Mouse (Mus musculus) stomach, embryonic 14.5 days (tissue): ENCODE data around the gene Olfr585. TPM values are rescaled to one million over a fixed set of nuclear protein-coding genes. Genes with fewer than 3 reads are reported as not detected.

Experiments used
- ATAC-seq: fragments of 200-750 bp; cut with Nextera tagmentation; 2 replicates; pipeline ENCODE4 v1.8.0; 2017; ENCODE audit warnings: low read depth, moderate TSS enrichment; ENCODE audit not compliant: insufficient number of reproducible peaks, insufficient read depth, low FRiP score
- H3K27ac ChIP-seq: fragments of 300-500 bp; sonication (generic); 2 replicates; pipeline ENCODE4 v1.5.1; 2014; ENCODE audit warnings: mild to moderate bottlenecking, low read length, moderate library complexity, mixed read lengths
- H3K27me3 ChIP-seq: fragments of 300-500 bp; sonication (generic); 2 replicates; pipeline ENCODE4 v1.6.1; 2014; ENCODE audit warnings: low read length, control low read depth, mixed read lengths; ENCODE audit not compliant: control insufficient read depth, insufficient read depth
- H3K36me3 ChIP-seq: fragments of 300-500 bp; sonication (generic); 2 replicates; pipeline ENCODE4 v1.6.1; 2014; ENCODE audit warnings: mild to moderate bottlenecking, control low read depth, low read length, moderate library complexity, mixed read lengths; ENCODE audit not compliant: control insufficient read depth, insufficient read depth
- H3K4me1 ChIP-seq: fragments of 300-500 bp; sonication (generic); 2 replicates; pipeline ENCODE4 v1.6.1; 2014; ENCODE audit warnings: low read length, control low read depth, mixed read lengths; ENCODE audit not compliant: control insufficient read depth, insufficient read depth
- H3K4me2 ChIP-seq: fragments of 300-500 bp; sonication (generic); replicated peaks from 2 replicates; pipeline ENCODE4 v1.6.1; 2014; ENCODE audit warnings: low read depth, low read length, control low read depth
- H3K4me3 ChIP-seq: fragments of 300-500 bp; sonication (generic); 2 replicates; pipeline ENCODE4 v1.5.1; 2014; ENCODE audit warnings: low read depth, low read length, control low read depth
- H3K9ac ChIP-seq: fragments of 300-500 bp; sonication (generic); replicated peaks from 2 replicates; pipeline ENCODE4 v1.6.1; 2014; ENCODE audit warnings: low read depth, mild to moderate bottlenecking, control low read depth, low read length, moderate library complexity, mixed read lengths
- H3K9me3 ChIP-seq: fragments of 300-500 bp; sonication (generic); 2 replicates; pipeline ENCODE4 v1.6.1; 2016; ENCODE audit warnings: low read depth, low read length, control low read depth; ENCODE audit not compliant: control insufficient read depth
- WGBS: fragments of 180-500 bp; shearing (Covaris S2); extraction: QIAGEN DNeasy Blood & Tissue Kit; methylation state at CpG from one replicate; pipeline ENCODE4 v1.1.7; 2014; 5-methylcytosine and 5-hydroxymethylcytosine counted together
- polyA plus RNA-seq: library from polyadenylated mRNA; unstranded; fragments of >200 nt; fragmentation: Nextera tagmentation; extraction: Ambion mirVana; gene quantifications from 2 replicates; pipeline ENCODE4 v1.2.1, GENCODE M21; 2014

Olfr585 gene
- polyA plus RNA-seq: not detected in 2 replicates

DNA sequence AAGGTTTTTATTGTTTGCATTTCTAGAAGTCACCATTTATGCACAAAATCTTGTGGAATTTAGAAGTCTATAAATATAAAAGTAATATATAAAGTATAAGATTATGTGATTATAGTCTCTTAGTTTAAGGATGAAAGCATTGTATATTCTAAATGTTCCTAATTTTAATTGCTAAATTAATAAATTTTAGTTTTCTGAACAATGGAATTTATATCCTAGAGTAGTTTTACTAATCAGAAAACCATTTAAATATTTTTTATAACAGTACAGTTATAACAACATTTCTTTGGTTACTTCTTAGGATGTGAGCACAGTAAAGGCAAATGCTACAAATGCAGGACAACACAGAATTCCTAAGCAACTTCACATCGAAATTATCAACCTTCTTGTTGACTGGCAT, at the start of gene Olfr585:
Gene Olfr585, plus strand, starts transcription at position 301 of the 400 bp plus-strand sequence.
- no peak within 1 kb of the TSS for H3K4me3 ChIP-seq
- H3K9me3 ChIP-seq: no peaks in the 10 kb centered on the region
- no peaks in the 10 kb centered on the region for H3K4me1 ChIP-seq
- H3K9ac ChIP-seq: no peak within 1 kb of the TSS
- ATAC-seq: no peak
- no peak within 1 kb of the TSS for H3K4me2 ChIP-seq
- WGBS: 90% methylated on average over 1 of the region's 1 CpGs
- H3K27me3 ChIP-seq: no peaks in the 10 kb centered on the region
- no peak within 1 kb of the TSS for H3K27ac ChIP-seq
- H3K36me3 ChIP-seq: no peaks in the 10 kb centered on the region

- ATAC-seq: no peak
- no peaks in the 10 kb centered on the region for H3K9me3 ChIP-seq
- no peaks in the 10 kb centered on the region for H3K27me3 ChIP-seq
- no peak within 1 kb of the TSS for H3K4me2 ChIP-seq
- WGBS: 87% methylated on average over 1 of the region's 1 CpGs
- no peak within 1 kb of the TSS for H3K27ac ChIP-seq
- no peaks in the 10 kb centered on the region for H3K4me1 ChIP-seq
- no peak within 1 kb of the TSS for H3K4me3 ChIP-seq
- H3K9ac ChIP-seq: no peak within 1 kb of the TSS
- no peaks in the 10 kb centered on the region for H3K36me3 ChIP-seq
These were observed 46.5 kb upstream of the Olfr585 start, which contains the start of gene Olfr583 for GRCm38 (mm10) chr7:103051000-103051399. Gene Olfr583, plus strand, starts transcription at chr7:103051300.

DNA sequence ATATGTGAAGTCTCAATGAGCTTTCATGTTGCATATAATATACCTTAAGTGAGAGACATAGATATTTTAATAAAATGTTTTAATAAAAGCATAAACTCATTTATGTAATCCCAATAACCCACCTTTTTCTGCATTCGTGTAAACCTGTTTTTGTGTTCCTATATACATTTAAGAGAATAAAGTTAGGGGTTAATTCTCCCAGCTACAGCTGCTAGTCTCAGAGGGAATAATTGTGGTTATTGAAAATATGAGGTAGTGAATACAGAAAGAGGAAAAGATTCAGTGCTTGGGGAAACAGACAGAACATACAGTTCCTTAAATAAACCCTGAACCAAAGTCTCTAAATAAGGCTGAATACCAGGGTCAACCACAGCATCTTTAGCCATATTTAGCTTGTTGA, 15.9 kb upstream of the Olfr585 start, which contains the start of gene Olfr584:
Gene Olfr584, plus strand, starts transcription at position 301 of the 400 bp plus-strand sequence.
- Histone ChIP-seq H3K9me3 (peaks cover 3% of the 10 kb centered on the region; the same call in 1 of the 2 replicates), H3K4me1 (no peaks in the 10 kb centered on the region), H3K4me2 (no peak within 1 kb of the TSS), H3K9ac (no peak within 1 kb of the TSS), H3K4me3 (no peak within 1 kb of the TSS), H3K27ac (no peak within 1 kb of the TSS), H3K27me3 (no peaks in the 10 kb centered on the region), H3K36me3 (no peaks in the 10 kb centered on the region)
- no peak for ATAC-seq
- 86% methylated on average over 1 of the region's 1 CpGs for WGBS

- no peak overlapping the region for H3K9ac ChIP-seq
- H3K36me3 ChIP-seq: no peaks in the 10 kb centered on the region
- WGBS: 37% methylated on average over 3 of the region's 3 CpGs
- no peaks in the 10 kb centered on the region for H3K27me3 ChIP-seq
- H3K4me1 ChIP-seq: no peaks in the 10 kb centered on the region
- no peak overlapping the region for H3K27ac ChIP-seq
- no peak overlapping the region for H3K4me2 ChIP-seq
- no peaks in the 10 kb centered on the region for H3K9me3 ChIP-seq
- H3K4me3 ChIP-seq: no peak overlapping the region
- no peak for ATAC-seq
These were observed 21.9 kb downstream of the Olfr585 start for GRCm38 (mm10) chr7:103119406-103119805.

DNA sequence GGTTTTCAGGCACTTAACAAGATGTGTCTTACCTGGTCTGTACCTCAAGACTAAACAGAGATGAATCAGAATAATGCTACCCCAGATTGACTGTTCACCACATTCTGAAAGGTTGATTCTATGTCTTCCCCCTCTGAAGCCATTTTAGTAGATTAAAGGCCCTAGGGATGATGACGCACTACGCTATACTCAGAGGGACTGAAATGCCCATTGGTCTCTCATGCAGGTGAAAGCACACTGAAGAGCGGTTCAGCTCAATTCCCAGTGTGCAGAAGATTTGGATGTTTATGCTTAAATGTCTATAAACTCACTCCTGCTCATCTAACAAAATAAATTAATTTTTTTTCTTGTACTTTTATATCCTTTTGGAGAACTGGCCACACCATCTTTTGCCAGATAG, 28.0 kb downstream of the Olfr585 start, which contains the start of gene Olfr586:
Gene Olfr586, minus strand, starts transcription at position 101 of the 400 bp plus-strand sequence.
- H3K4me2 ChIP-seq: no peak within 1 kb of the TSS
- WGBS: 82% methylated on average over 3 of the region's 3 CpGs
- no peaks in the 10 kb centered on the region for H3K36me3 ChIP-seq
- H3K9me3 ChIP-seq: no peaks in the 10 kb centered on the region
- H3K4me1 ChIP-seq: no peaks in the 10 kb centered on the region
- H3K27ac ChIP-seq: no peak within 1 kb of the TSS
- no peak within 1 kb of the TSS for H3K4me3 ChIP-seq
- no peak for ATAC-seq
- no peak within 1 kb of the TSS for H3K9ac ChIP-seq
- no peaks in the 10 kb centered on the region for H3K27me3 ChIP-seq

- WGBS: 76% methylated on average over 1 of the region's 1 CpGs
- Histone ChIP-seq H3K27me3 (no peaks in the 10 kb centered on the region), H3K4me3 (no peak within 1 kb of the TSS), H3K27ac (no peak within 1 kb of the TSS), H3K4me1 (no peaks in the 10 kb centered on the region), H3K36me3 (no peaks in the 10 kb centered on the region), H3K4me2 (no peak within 1 kb of the TSS), H3K9ac (no peak within 1 kb of the TSS), H3K9me3 (no peaks in the 10 kb centered on the region)
- no peak for ATAC-seq
These were observed 43.1 kb downstream of the Olfr585 start, which contains the start of gene Olfr588-ps1 for GRCm38 (mm10) chr7:103140579-103140978. Gene Olfr588-ps1, plus strand, starts transcription at chr7:103140879.

Other genes starting within 250 kb of the Olfr585 start
- not detected in 2 replicates for gene Olfr566, start 239.0 kb upstream of the Olfr585 start, polyA plus RNA-seq
- gene Olfr568, start 220.6 kb upstream of the Olfr585 start, polyA plus RNA-seq: not detected in 2 replicates
- gene Olfr569, start 206.8 kb upstream of the Olfr585 start, polyA plus RNA-seq: not detected in 2 replicates
- gene Olfr570, start 203.1 kb upstream of the Olfr585 start, polyA plus RNA-seq: not detected in 2 replicates
- not detected in 2 replicates for gene Olfr571, start 180.2 kb upstream of the Olfr585 start, polyA plus RNA-seq
- not detected in 2 replicates for gene Olfr572, start 173.3 kb upstream of the Olfr585 start, polyA plus RNA-seq
- not detected in 2 replicates for gene Olfr573-ps1, start 155.1 kb upstream of the Olfr585 start, polyA plus RNA-seq
- gene Olfr574, start 149.3 kb upstream of the Olfr585 start, polyA plus RNA-seq: not detected in 2 replicates
- not detected in 2 replicates for gene Olfr575, start 138.9 kb upstream of the Olfr585 start, polyA plus RNA-seq
- not detected in 2 replicates for gene Olfr576, start 135.1 kb upstream of the Olfr585 start, polyA plus RNA-seq
- not detected in 2 replicates for gene Olfr577, start 121.8 kb upstream of the Olfr585 start, polyA plus RNA-seq
- not detected in 2 replicates for gene Olfr578, start 108.4 kb upstream of the Olfr585 start, polyA plus RNA-seq
- not detected in 2 replicates for gene Olfr582, start 59.7 kb upstream of the Olfr585 start, polyA plus RNA-seq
- not detected in 2 replicates for gene Olfr583, start 46.4 kb upstream of the Olfr585 start, polyA plus RNA-seq
- not detected in 2 replicates for gene Olfr584, start 15.8 kb upstream of the Olfr585 start, polyA plus RNA-seq
- gene Olfr586, start 27.9 kb downstream of the Olfr585 start, polyA plus RNA-seq: not detected in 2 replicates
- gene Olfr588-ps1, start 43.2 kb downstream of the Olfr585 start, polyA plus RNA-seq: not detected in 2 replicates
- not detected in 2 replicates for gene Olfr589, start 58.6 kb downstream of the Olfr585 start, polyA plus RNA-seq
- gene Olfr591, start 80.6 kb downstream of the Olfr585 start, polyA plus RNA-seq: not detected in 2 replicates
- not detected in 2 replicates for gene Olfr592, start 87.1 kb downstream of the Olfr585 start, polyA plus RNA-seq
- gene Olfr593, start 114.1 kb downstream of the Olfr585 start, polyA plus RNA-seq: not detected in 2 replicates
- not detected in 2 replicates for gene Olfr594, start 119.3 kb downstream of the Olfr585 start, polyA plus RNA-seq
- gene Usp17ld, start 154.8 kb downstream of the Olfr585 start, polyA plus RNA-seq: not detected in 2 replicates
- gene Olfr596, start 207.9 kb downstream of the Olfr585 start, polyA plus RNA-seq: not detected in 2 replicates
- gene Olfr597, start 218.6 kb downstream of the Olfr585 start, polyA plus RNA-seq: not detected in 2 replicates
- gene Olfr598, start 225.8 kb downstream of the Olfr585 start, polyA plus RNA-seq: not detected in 2 replicates
- not detected in 2 replicates for gene Olfr599, start 238.2 kb downstream of the Olfr585 start, polyA plus RNA-seq